Mouse (Mus musculus) neutrophil, adult 5-6 weeks (primary cell): Measurements from ENCODE around the gene Trim26. TPM values are rescaled to one million over a fixed set of nuclear protein-coding genes. Genes with fewer than 3 reads are reported as not detected.
"Not testable (repeated sequence)": the region's sequence is repeated elsewhere in the genome, so short reads cannot be mapped to it uniquely, and the experiment has no call there.

Experiments
- ATAC-seq: fragments of 151-379, 151-347 bp; 2 replicates; pipeline ENCODE4 v1.8.0; 2017; ENCODE audit warnings: mild to moderate bottlenecking, moderate TSS enrichment; ENCODE audit not compliant: insufficient number of reproducible peaks, poor library complexity, low FRiP score, severe bottlenecking; ENCODE audit errors: extremely low read depth
- total RNA-seq: library from RNA; stranded (forward); fragments of 200-1000 nt; gene quantifications from 2 replicates; pipeline ENCODE4 v1.2.3, GENCODE M21; 2017

Gene Trim26
- total RNA-seq = 81.9 and 95.2 TPM in 2 replicates

GRCm38 (mm10) chr17:36836874-36837647 lies at the start of gene Trim26:
Trim26 (plus strand) TSS chr17:36837134.
- peak; percentile 97 for ATAC-seq

DNA sequence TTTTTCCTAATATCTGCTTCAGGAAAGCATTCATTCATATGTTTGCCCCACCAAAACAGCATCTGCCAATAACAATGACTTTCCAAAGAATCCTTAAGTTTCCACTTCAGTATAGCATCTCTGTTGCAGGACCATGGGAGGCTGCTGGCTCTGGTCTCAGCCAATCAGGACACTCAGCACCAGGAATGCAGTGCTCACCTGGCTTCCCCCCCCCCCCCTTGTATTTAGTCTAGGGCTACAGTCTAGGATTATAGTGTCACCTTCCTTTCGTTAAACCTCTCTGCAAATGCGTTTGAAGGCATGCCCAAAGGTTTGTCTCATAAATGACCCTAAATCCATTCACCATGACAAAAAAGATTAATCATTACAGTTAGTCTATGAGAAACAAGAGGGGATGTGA lies 48.6 kb upstream of the Trim26 start:
- no peak for ATAC-seq

DNA sequence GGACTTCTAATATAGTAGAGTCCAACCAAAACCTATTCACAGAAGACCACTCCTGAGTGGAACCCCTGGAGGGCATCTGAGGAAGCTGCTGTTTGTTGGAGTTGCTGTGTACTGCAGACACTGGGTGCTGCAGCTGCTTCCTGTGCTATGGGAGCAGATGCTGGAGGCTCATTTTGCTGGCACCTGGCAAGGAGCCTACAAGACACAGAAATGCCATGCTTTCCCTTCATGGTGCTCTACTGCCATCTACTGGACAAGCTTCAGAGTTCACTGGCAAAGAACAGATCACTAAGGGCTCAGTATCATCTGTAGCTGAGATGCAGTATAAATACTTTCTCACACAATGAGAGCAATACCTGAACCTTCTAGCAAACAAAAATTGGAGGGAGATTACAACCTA lies 48.1 kb upstream of the Trim26 start:
- peak; percentile 67; the same call in 1 of the 2 replicates for ATAC-seq

DNA sequence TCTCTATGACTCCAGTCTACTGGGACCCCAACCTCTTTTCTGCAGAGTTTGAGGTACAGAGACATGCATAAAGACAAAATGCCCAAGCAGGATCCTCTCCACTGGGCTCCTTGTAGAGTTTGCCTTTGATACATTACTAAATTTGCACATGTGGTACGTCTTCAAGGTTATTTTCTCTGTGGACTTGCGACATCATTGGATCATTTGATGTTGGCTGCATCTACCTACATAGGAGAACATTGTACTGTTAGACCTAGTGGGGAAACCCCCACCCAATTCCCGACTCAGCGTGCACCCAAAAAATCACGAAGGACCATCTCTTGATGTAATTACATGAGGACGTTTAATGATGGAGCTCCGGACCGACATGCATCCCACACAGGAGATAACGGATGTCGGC lies 37.4 kb upstream of the Trim26 start:
- no peak for ATAC-seq

DNA sequence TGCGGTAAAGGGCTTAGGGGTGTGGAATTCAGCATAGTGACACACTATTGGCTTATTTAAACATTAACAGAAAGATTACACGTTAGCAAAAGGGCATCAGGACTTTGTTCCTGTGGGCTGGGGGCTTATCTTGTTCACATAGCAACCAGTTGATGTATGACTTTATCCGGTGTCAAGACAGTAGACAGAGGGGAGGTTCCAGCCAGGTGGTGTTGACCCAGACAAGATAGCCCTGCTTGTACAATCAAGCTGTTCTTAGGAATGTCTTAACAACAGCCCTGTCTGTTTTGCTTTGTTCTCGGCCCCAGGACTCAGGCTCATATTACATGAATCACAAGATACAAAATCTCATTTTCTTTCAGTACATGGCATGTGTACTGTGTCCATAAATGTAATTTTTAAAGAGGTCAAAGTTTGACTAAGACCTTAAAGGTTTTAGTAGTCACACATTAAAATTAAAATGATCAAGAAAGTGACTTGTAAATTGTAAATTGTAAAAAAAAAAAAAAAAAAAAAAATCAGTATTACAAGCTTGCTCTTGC lies 36.9 kb upstream of the Trim26 start:
- not testable (repeated sequence) for ATAC-seq

GRCm38 (mm10) chr17:36811871-36812270 lies 25.1 kb upstream of the Trim26 start, which contains the start of gene H2-M10.6:
H2-M10.6 (plus strand) TSS chr17:36812171.
- ATAC-seq = no peak

GRCm38 (mm10) chr17:36824005-36824404 lies 12.9 kb upstream of the Trim26 start:
- peak; percentile 65 for ATAC-seq

DNA sequence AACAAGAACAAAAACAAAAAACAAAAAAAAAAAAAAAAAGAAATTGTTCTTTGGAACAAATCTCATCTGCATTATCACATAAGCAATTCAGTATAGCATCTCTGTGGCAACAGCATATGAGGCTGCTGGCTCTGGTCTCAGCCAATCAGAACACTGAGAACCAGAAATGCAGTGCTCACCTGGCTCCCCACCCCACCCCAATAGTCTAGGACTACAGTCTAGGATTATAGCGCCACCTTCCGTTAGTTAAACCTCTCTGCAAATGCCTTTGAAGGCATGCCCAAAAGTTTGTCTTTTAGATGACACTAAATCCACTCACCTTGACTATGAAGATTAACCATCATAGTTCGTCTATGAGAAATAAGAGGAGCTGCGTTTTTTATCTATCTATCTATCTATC lies 11.4 kb upstream of the Trim26 start:
- peak; percentile 44; the same call in 1 of the 2 replicates for ATAC-seq

DNA sequence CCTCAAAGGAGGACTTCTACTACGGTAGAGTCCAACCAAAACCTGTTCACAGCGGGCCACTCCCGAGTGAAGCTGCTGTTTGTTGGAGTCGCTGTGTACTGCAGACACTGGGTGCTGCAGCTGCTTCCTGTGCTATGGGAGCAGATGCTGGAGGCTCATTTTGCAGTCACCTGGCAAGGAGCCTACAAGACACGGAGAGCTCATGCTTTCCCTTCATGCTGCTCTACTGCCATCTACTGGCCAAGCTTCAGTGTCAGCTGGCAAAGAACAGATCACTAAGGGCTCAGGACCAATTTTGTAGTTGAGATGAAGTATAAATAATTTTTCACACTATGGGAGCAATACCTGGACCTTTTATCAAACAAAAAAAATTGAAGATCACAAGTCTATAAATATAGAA lies 10.9 kb upstream of the Trim26 start:
- peak; percentile 67; the same call in 1 of the 2 replicates for ATAC-seq

GRCm38 (mm10) chr17:36828488-36828887 lies 8.4 kb upstream of the Trim26 start:
- no peak for ATAC-seq

DNA sequence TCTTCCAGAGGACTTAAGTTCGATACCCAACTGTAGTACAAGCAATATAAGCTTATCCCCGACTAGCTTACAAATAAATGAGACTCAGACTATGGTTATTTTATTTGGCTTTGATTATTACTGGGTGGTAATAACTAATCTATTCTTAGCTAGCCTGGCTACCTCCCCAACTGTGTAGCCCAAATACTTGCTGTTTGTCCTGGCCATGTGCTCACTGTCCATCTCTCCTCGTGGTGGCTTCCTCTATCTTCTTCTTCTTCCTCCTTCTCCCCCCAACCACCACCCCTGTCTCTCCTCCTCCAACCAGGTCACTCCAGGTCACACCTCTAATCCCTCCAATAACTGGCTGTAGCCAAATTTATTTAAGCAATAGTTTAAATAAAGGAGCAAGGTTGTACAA lies 6.5 kb upstream of the Trim26 start:
- ATAC-seq = no peak

DNA sequence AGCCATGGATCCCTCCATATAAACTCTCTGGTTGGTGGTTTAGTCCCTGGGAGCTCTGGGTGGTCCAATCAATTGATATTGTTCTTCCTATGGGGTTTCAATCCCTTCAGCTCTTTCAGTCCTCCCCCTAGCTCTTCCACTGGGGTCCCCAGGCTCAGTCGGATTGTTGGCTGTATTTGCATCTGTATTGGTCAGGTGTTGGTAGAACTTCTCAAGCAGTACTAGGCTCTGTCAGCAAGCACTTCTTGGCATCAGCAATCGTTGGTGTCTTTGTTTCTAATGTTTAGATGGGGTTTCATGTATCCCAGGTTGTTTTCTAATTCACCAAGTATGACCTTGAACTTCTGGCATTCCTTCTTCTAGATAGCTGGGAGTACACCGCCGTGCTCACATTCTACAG lies 4.2 kb upstream of the Trim26 start:
- no peak for ATAC-seq

GRCm38 (mm10) chr17:36835591-36836426 lies 1.1 kb upstream of the Trim26 start:
- peak; percentile 18; the same call in 1 of the 2 replicates for ATAC-seq

DNA sequence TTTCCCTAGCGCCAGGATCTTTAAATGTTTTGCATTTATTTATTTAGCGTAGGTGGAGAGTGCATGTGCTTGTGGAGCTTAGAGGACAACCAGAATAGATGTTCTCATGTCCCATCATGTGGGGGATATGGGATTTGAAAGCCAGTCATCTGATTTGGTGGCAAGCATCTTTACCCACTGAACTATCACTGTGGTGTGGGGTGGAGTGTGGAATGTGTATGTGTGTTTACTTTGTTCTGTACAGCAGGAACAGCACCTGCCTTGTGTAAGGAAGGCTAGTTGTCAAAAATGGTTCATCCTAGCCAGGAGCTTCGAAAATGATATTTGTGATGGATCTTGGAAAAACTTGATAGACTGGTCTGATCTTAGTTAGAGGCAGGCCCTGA lies 514 bp upstream of the Trim26 start:
- ATAC-seq = no peak

DNA sequence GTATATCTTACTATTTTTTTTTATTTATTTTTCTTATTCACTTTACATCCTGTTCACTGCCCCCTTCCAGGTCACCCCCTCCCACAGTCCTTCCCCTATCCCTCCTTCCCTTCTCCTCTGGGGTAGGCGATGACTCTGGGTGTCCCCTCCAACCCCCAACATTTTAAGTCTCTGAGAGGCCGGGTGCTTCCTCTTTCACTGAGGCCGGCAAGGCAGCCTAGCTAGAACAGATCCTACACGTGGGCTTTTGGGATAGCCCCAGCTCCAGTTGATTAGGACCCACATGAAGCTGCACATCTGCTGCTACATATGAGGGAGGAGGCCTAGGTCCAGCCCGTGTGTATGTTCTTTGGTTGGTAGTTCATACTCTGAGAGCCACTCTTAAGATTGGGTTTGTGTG lies 2.1 kb downstream of the Trim26 start:
- no peak for ATAC-seq

GRCm38 (mm10) chr17:36839931-36840330 lies 3.0 kb downstream of the Trim26 start:
- ATAC-seq = no peak

DNA sequence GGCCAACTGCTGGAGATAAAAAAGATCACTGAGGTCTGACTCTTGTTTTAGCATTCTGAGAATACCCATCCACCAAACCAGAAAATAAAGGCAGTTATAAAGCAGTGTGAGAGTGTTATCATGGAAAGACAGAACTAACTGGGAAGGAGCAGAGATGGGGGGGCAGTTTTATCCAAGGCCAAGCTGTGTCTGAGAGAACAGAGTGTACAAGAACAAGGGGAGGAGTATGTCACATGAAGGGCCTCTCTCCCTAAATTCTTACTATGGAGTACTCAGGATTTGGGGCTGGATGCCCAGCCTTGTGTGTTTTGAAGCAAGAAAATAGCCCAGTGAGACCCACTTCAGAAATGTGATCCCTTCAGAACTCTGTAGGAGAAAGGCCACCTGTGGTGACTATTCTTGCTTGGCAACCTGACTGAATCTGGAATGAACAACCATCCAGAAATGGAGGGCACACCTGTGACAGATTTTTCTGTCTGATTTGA lies 4.1 kb downstream of the Trim26 start:
- no peak for ATAC-seq

GRCm38 (mm10) chr17:36843696-36844095 lies 6.8 kb downstream of the Trim26 start:
- no peak for ATAC-seq

DNA sequence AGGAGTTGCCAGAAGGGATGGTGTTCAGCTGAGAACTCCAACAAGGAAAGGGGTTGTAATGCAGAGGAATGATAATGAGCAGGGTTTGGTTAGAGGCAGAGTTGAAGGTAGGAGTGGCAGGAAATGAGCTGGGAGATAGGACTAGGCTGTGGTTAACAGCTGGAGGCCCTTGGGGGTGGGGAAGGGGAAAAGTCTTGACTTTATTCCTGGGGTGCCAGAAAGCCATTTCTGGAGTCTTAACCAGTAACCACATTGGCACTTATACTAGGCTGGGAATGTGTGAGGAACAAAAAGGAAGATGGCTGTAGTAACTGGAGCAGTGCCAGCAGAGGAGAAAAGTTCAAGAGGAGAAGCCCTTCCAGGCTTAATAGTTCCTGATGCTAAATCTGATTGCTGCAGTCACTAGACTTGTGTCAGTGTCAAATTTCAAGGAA lies 7.4 kb downstream of the Trim26 start:
- ATAC-seq = no peak

DNA sequence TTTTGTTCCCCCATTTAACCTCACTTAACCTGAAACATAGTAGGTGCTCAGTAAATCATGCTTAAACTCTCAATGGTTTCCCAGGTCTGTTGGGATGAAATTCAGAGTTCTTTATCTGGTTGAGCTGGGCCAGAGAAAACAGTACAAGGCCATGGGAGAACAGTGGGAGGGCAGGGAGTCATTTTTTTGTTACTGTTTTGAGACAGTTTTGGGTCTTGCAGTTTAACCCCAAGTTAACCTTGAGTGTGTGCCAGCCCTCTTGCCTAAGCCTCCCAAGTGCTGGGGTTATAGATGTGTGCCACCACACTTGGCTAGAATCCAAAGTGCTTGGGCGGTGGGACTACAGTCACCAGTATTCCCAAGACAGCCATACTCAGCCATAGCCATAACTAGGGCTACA lies 7.8 kb downstream of the Trim26 start:
- ATAC-seq = no peak
